Mouse (Mus musculus): ENCODE measurements around the gene Wdpcp. TPM values are rescaled to one million over a fixed set of nuclear protein-coding genes. Genes with fewer than 3 reads are reported as not detected.
"Not testable (repeated sequence)": the region's sequence is repeated elsewhere in the genome, so short reads cannot be mapped to it uniquely, and the experiment has no call there.

The Wdpcp gene
- polyA plus RNA-seq (2014; fragmentation: Nextera tagmentation; extraction: Ambion mirVana): 10.7 and 11.0 TPM in 2 replicates

DNA sequence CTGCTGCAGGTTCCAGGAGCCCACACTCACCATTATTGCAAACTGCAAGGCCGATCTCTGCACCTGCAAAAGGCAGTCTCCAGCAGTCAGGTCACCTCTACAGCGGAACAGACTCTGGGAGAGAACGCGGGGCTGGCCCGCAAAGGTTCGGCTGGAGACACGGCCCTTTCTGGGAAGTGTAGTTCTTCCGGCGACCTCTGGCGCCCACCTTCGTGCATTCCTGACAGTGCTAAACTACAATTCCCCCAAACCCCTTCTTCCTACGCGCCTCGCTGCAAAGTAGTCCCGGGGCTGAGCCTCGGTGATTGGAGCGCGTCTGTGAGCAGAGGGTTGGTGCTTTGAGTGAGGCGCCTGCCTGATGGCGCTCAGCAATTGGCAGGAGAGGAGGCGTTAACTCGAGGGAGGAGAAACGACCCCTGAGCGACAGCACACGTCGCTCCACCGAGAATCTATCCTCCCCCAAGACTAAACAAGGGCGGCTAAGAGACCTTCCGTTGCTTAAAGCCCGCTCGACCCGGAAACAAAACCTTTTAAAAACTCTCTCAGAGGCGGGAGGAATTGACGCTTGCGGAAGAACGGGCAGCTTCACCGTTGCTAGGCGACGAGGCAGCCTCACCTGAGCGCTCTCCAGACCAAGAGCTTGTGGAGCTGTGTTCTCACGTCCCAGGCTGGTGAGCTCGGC, at the start of gene Wdpcp, which contains the start of gene Mdh1:
Wdpcp (plus strand) TSS at position 536 of the 682 bp plus-strand sequence.
Mdh1 (minus strand) TSS at position 668 of the 682 bp plus-strand sequence.
- H3K4me1 ChIP-seq (ENCODE audit: control insufficient read depth, insufficient read depth, low read length): peaks cover 13% of the 10 kb centered on the region; the same call in 1 of the 2 replicates
- H3K9ac ChIP-seq (replicated peaks; ENCODE audit: low read depth, low read length): peak within 1 kb of the TSS; percentile 76
- H3K27ac ChIP-seq (ENCODE audit: low read length): peak within 1 kb of the TSS; percentile 77; the same call in 1 of the 2 replicates
- H3K4me2 ChIP-seq (replicated peaks; ENCODE audit: low read depth, low read length): peak within 1 kb of the TSS; percentile 77
- peak within 1 kb of the TSS; percentile 85 for H3K4me3 ChIP-seq (ENCODE audit: low read depth, low read length)
- H3K36me3 ChIP-seq (ENCODE audit: control insufficient read depth, insufficient read depth, low read length): no peaks in the 10 kb centered on the region
- H3K9me3 ChIP-seq (ENCODE audit: control insufficient read depth, low read depth, low read length): no peaks in the 10 kb centered on the region
- H3K27me3 ChIP-seq (ENCODE audit: control insufficient read depth, insufficient read depth, low read length): no peaks in the 10 kb centered on the region
- WGBS: under 1% methylated on average over 42 of the region's 42 CpGs
- ATAC-seq (ENCODE audit: insufficient number of reproducible peaks, insufficient read depth, low FRiP score, low read depth): peak; percentile 99

GRCm38 (mm10) chr11:21528676-21529394, 43.2 kb upstream of the Wdpcp start:
- no peaks in the 10 kb centered on the region for H3K27me3 ChIP-seq (ENCODE audit: control insufficient read depth, insufficient read depth, low read length)
- H3K27ac ChIP-seq (ENCODE audit: low read length): no peak overlapping the region
- no peak overlapping the region for H3K9ac ChIP-seq (replicated peaks; ENCODE audit: low read depth, low read length)
- H3K4me1 ChIP-seq (ENCODE audit: control insufficient read depth, insufficient read depth, low read length): no peaks in the 10 kb centered on the region
- H3K9me3 ChIP-seq (ENCODE audit: control insufficient read depth, low read depth, low read length): no peaks in the 10 kb centered on the region
- no peak overlapping the region for H3K4me2 ChIP-seq (replicated peaks; ENCODE audit: low read depth, low read length)
- ATAC-seq (ENCODE audit: insufficient number of reproducible peaks, insufficient read depth, low FRiP score, low read depth): no peak
- whole genome bisulfite sequencing: 44% methylated on average over 2 of the region's 2 CpGs
- H3K36me3 ChIP-seq (ENCODE audit: control insufficient read depth, insufficient read depth, low read length): no peaks in the 10 kb centered on the region
- H3K4me3 ChIP-seq (ENCODE audit: low read depth, low read length): no peak overlapping the region

DNA sequence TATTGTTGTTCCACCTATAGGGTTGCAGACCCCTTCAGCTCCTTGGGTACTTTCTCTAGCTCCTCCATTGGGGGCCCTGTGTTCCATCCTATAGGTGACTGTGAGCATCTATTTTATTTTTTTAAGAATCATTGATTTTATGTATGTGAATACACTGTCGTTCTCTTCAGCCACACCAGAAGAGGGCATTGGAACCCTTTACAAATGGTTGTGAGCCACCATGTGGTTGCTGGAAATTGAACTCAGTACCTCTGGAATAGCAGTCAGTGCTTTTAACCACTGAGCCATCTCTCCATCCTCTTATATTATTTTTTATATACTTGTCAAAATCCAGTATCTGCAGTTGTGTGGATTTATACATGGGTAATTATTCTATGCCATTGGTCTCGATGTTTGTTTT, 41.2 kb upstream of the Wdpcp start:
- H3K27me3 ChIP-seq (ENCODE audit: control insufficient read depth, insufficient read depth, low read length); H3K4me1 ChIP-seq (ENCODE audit: control insufficient read depth, insufficient read depth, low read length); H3K9me3 ChIP-seq (ENCODE audit: control insufficient read depth, low read depth, low read length); ATAC-seq (ENCODE audit: insufficient number of reproducible peaks, insufficient read depth, low FRiP score, low read depth); H3K36me3 ChIP-seq (ENCODE audit: control insufficient read depth, insufficient read depth, low read length); H3K9ac ChIP-seq (replicated peaks; ENCODE audit: low read depth, low read length); H3K27ac ChIP-seq (ENCODE audit: low read length); H3K4me3 ChIP-seq (ENCODE audit: low read depth, low read length); H3K4me2 ChIP-seq (replicated peaks; ENCODE audit: low read depth, low read length): not testable (repeated sequence)
- 84% methylated on average over 2 of the region's 2 CpGs for WGBS

DNA sequence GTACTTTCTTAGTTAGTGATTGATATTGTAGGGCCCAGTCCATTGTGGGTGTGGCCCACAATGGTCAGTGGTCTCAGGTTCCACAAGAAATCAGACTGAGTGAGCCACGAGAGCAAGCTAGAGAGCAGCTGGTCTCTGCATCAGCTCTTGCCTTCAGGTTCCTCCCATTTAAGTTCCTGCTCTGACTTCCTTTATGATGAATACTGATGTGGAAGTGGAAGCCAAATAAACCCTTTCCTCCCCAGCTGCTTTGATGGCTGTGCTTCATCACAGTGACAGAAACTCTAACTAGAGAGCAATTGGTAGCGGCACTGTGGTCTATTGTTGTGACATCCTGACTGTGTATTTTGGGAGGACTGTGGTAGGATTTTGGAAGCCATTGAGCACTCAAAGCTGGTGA, 32.0 kb upstream of the Wdpcp start:
- H3K4me2 ChIP-seq (replicated peaks; ENCODE audit: low read depth, low read length): no peak overlapping the region
- no peak for ATAC-seq (ENCODE audit: insufficient number of reproducible peaks, insufficient read depth, low FRiP score, low read depth)
- H3K4me3 ChIP-seq (ENCODE audit: low read depth, low read length): no peak overlapping the region
- no peaks in the 10 kb centered on the region for H3K27me3 ChIP-seq (ENCODE audit: control insufficient read depth, insufficient read depth, low read length)
- no peaks in the 10 kb centered on the region for H3K4me1 ChIP-seq (ENCODE audit: control insufficient read depth, insufficient read depth, low read length)
- no peaks in the 10 kb centered on the region for H3K9me3 ChIP-seq (ENCODE audit: control insufficient read depth, low read depth, low read length)
- no peak overlapping the region for H3K9ac ChIP-seq (replicated peaks; ENCODE audit: low read depth, low read length)
- H3K36me3 ChIP-seq (ENCODE audit: control insufficient read depth, insufficient read depth, low read length): no peaks in the 10 kb centered on the region
- no peak overlapping the region for H3K27ac ChIP-seq (ENCODE audit: low read length)
- 41% methylated on average over 2 of the region's 2 CpGs for WGBS

GRCm38 (mm10) chr11:21540622-21541021, 31.4 kb upstream of the Wdpcp start:
- ATAC-seq (ENCODE audit: insufficient number of reproducible peaks, insufficient read depth, low FRiP score, low read depth): no peak
- Histone ChIP-seq H3K4me3 (ENCODE audit: low read depth, low read length) (no peak overlapping the region), H3K27ac (ENCODE audit: low read length) (no peak overlapping the region), H3K4me1 (ENCODE audit: control insufficient read depth, insufficient read depth, low read length) (no peaks in the 10 kb centered on the region), H3K9ac (replicated peaks; ENCODE audit: low read depth, low read length) (no peak overlapping the region), H3K9me3 (ENCODE audit: control insufficient read depth, low read depth, low read length) (no peaks in the 10 kb centered on the region), H3K36me3 (ENCODE audit: control insufficient read depth, insufficient read depth, low read length) (no peaks in the 10 kb centered on the region), H3K4me2 (replicated peaks; ENCODE audit: low read depth, low read length) (no peak overlapping the region), H3K27me3 (ENCODE audit: control insufficient read depth, insufficient read depth, low read length) (no peaks in the 10 kb centered on the region)
- WGBS: 91% methylated on average over 2 of the region's 2 CpGs

GRCm38 (mm10) chr11:21542731-21543130, 29.3 kb upstream of the Wdpcp start:
- ATAC-seq (ENCODE audit: insufficient number of reproducible peaks, insufficient read depth, low FRiP score, low read depth): no peak
- 85% methylated on average over 5 of the region's 5 CpGs for WGBS
- no peaks in the 10 kb centered on the region for H3K36me3 ChIP-seq (ENCODE audit: control insufficient read depth, insufficient read depth, low read length)
- no peak overlapping the region for H3K27ac ChIP-seq (ENCODE audit: low read length)
- no peaks in the 10 kb centered on the region for H3K27me3 ChIP-seq (ENCODE audit: control insufficient read depth, insufficient read depth, low read length)
- no peak overlapping the region for H3K9ac ChIP-seq (replicated peaks; ENCODE audit: low read depth, low read length)
- no peak overlapping the region for H3K4me3 ChIP-seq (ENCODE audit: low read depth, low read length)
- H3K9me3 ChIP-seq (ENCODE audit: control insufficient read depth, low read depth, low read length): no peaks in the 10 kb centered on the region
- no peak overlapping the region for H3K4me2 ChIP-seq (replicated peaks; ENCODE audit: low read depth, low read length)
- no peaks in the 10 kb centered on the region for H3K4me1 ChIP-seq (ENCODE audit: control insufficient read depth, insufficient read depth, low read length)

DNA sequence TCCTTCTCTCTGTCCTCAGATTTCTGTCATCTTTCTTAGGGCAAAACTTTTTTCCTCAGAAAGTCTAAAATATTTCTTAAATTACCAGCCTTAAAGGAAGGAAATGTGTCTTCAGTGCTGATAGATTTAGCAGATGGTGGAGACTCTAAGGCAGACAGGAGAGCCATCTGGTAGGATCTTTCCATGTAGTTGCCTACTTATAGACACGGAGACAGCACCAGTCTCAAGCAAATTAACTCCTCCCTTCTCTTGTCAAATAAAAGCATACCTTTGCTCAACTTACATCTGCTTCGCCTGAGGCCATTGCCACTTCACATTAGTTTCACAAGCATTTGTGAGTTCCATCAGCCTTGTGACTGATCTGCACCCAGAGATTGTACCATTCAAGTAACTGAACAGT, 27.0 kb upstream of the Wdpcp start:
- Histone ChIP-seq H3K4me1 (ENCODE audit: control insufficient read depth, insufficient read depth, low read length) (no peaks in the 10 kb centered on the region), H3K27ac (ENCODE audit: low read length) (no peak overlapping the region), H3K36me3 (ENCODE audit: control insufficient read depth, insufficient read depth, low read length) (no peaks in the 10 kb centered on the region), H3K27me3 (ENCODE audit: control insufficient read depth, insufficient read depth, low read length) (no peaks in the 10 kb centered on the region), H3K4me2 (replicated peaks; ENCODE audit: low read depth, low read length) (no peak overlapping the region), H3K9ac (replicated peaks; ENCODE audit: low read depth, low read length) (no peak overlapping the region), H3K4me3 (ENCODE audit: low read depth, low read length) (no peak overlapping the region), H3K9me3 (ENCODE audit: control insufficient read depth, low read depth, low read length) (no peaks in the 10 kb centered on the region)
- 57% methylated on average over 2 of the region's 2 CpGs for WGBS
- no peak for ATAC-seq (ENCODE audit: insufficient number of reproducible peaks, insufficient read depth, low FRiP score, low read depth)

GRCm38 (mm10) chr11:21545951-21546350, 26.1 kb upstream of the Wdpcp start:
- Histone ChIP-seq H3K4me1 (ENCODE audit: control insufficient read depth, insufficient read depth, low read length) (no peaks in the 10 kb centered on the region), H3K4me2 (replicated peaks; ENCODE audit: low read depth, low read length) (no peak overlapping the region), H3K9me3 (ENCODE audit: control insufficient read depth, low read depth, low read length) (no peaks in the 10 kb centered on the region), H3K27me3 (ENCODE audit: control insufficient read depth, insufficient read depth, low read length) (no peaks in the 10 kb centered on the region), H3K4me3 (ENCODE audit: low read depth, low read length) (no peak overlapping the region), H3K9ac (replicated peaks; ENCODE audit: low read depth, low read length) (no peak overlapping the region), H3K27ac (ENCODE audit: low read length) (no peak overlapping the region), H3K36me3 (ENCODE audit: control insufficient read depth, insufficient read depth, low read length) (no peaks in the 10 kb centered on the region)
- no peak for ATAC-seq (ENCODE audit: insufficient number of reproducible peaks, insufficient read depth, low FRiP score, low read depth)
